Mouse (Mus musculus): ENCODE measurements around the gene Sh3gl3. TPM values are rescaled to one million over a fixed set of nuclear protein-coding genes. Genes with fewer than 3 reads are reported as not detected.

The Sh3gl3 gene
- polyA plus RNA-seq, 1 experiment from 2014 or later: 72.2 TPM

DNA sequence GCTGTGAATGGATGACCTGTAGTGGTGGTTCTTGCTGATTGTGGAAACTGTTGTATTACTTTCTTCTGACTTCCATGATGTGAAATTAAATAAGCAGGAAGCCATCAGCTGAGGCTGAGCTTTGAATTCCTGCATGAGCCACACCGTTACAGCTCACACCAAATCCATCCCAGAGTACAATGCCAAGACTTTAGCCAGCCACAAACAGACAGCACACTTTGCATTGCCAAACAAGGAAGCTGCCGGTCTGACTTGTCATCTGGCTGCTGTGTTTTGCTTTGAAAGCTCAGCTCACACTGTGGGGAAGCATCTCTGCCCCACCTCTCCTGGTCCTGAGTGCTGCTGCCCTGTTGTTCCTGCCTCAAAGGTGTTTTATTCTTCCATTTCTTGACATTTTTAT lies 9.1 kb downstream of the Sh3gl3 start:
- no peaks in the 10 kb centered on the region for H3K36me3 ChIP-seq (replicated peaks; ENCODE audit: control insufficient read depth, insufficient read depth)
- H3K4me3 ChIP-seq (replicated peaks; ENCODE audit: low read length): no peak overlapping the region
- no peak overlapping the region for H3K4me2 ChIP-seq (replicated peaks)
- 14% methylated on average over 2 of the region's 2 CpGs for WGBS
- ATAC-seq (ENCODE audit: low FRiP score) (no peak), DNase-seq (ENCODE audit: low spot score) (no peak)
- peaks cover 4% of the 10 kb centered on the region; the same call in 1 of the 2 replicates for H3K9me3 ChIP-seq (ENCODE audit: control insufficient read depth, low read length)
- no peaks in the 10 kb centered on the region for H3K27me3 ChIP-seq (ENCODE audit: control insufficient read depth, insufficient read depth, low read length)
- H3K4me1 ChIP-seq (replicated peaks; ENCODE audit: control insufficient read depth, insufficient read depth, low read length): no peaks in the 10 kb centered on the region
- no peak overlapping the region for H3K27ac ChIP-seq
- H3K9ac ChIP-seq: no peak overlapping the region

DNA sequence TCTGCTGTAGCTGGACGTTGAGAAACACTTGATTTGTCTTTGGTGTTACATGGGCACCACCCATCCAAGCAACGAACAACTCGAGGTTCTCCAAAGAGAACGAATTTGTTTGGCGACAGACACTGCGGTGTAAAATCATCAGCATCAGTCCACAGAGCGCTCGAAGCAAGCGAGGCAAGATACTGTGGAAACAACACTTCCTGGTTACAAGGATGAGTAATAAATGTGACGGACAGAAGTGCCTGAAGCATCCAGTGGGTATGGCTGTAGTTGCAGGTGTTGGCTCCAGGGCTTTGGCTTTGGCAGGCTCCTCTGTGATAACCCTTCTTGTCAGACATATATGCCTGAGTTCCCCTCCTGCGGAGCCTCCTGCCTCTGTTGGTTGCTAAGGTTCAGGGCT lies 18.0 kb downstream of the Sh3gl3 start:
- DNase-seq (ENCODE audit: low spot score) (no peak), ATAC-seq (ENCODE audit: low FRiP score) (no peak)
- H3K4me3 ChIP-seq (replicated peaks; ENCODE audit: low read length): no peak overlapping the region
- H3K27me3 ChIP-seq (ENCODE audit: control insufficient read depth, insufficient read depth, low read length): no peaks in the 10 kb centered on the region
- 89% methylated on average over 11 of the region's 11 CpGs for WGBS
- H3K36me3 ChIP-seq (replicated peaks; ENCODE audit: control insufficient read depth, insufficient read depth): no peaks in the 10 kb centered on the region
- no peaks in the 10 kb centered on the region for H3K9me3 ChIP-seq (ENCODE audit: control insufficient read depth, low read length)
- no peaks in the 10 kb centered on the region for H3K4me1 ChIP-seq (replicated peaks; ENCODE audit: control insufficient read depth, insufficient read depth, low read length)
- H3K9ac ChIP-seq: no peak overlapping the region
- H3K4me2 ChIP-seq (replicated peaks): no peak overlapping the region
- H3K27ac ChIP-seq: no peak overlapping the region

DNA sequence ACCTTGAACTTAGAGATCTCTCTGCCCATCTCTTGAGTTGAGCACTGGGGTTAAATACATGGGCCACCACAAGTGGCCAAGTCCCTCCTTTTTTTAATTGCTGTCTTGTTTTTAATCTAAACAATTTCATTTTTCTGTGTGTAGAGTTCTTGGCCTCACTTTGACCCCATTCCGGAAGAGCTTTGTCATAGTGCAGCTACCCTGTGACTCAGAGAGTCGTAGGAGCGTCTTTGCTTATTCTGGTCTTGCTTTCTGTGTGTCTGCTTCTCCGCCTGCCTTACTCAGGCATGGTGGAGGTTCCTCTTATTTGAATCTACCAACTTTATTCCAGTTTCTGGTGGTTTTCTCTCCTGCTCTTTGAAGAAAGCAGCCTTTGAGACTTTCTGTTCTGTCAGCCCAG lies 18.9 kb downstream of the Sh3gl3 start:
- no peaks in the 10 kb centered on the region for H3K27me3 ChIP-seq (ENCODE audit: control insufficient read depth, insufficient read depth, low read length)
- WGBS: 90% methylated on average over 4 of the region's 4 CpGs
- DNase-seq (ENCODE audit: low spot score): no peak

DNA sequence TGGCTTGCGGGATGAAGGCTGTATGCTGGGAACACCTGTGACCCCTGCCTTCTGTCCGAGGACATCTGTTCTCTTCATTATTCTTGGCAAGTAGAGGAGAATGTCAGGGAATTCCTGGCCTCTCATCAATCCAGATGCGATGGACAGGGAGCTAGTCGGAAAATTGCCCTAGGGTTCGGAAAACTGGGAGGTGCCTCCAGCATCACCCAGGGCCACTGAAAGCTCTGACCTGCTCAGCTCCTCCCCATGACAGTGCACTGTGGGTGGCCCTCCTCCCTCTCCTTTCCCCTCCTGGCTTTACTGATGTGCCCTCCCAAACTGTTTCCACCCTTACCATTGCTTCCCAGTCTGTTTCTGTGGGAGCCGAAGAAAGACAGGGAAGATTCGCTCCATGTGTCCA lies 29.5 kb downstream of the Sh3gl3 start:
- H3K36me3 ChIP-seq (replicated peaks; ENCODE audit: control insufficient read depth, insufficient read depth): no peaks in the 10 kb centered on the region
- 70% methylated on average over 7 of the region's 7 CpGs for WGBS
- no peak for DNase-seq (ENCODE audit: low spot score)
- H3K4me3 ChIP-seq (replicated peaks; ENCODE audit: low read length): no peak overlapping the region
- no peak overlapping the region for H3K9ac ChIP-seq
- no peak overlapping the region for H3K4me2 ChIP-seq (replicated peaks)
- no peak overlapping the region for H3K27ac ChIP-seq
- no peaks in the 10 kb centered on the region for H3K9me3 ChIP-seq (ENCODE audit: control insufficient read depth, low read length)
- H3K4me1 ChIP-seq (replicated peaks; ENCODE audit: control insufficient read depth, insufficient read depth, low read length): no peaks in the 10 kb centered on the region
- H3K27me3 ChIP-seq (ENCODE audit: control insufficient read depth, insufficient read depth, low read length): no peaks in the 10 kb centered on the region
- no peak for ATAC-seq (ENCODE audit: low FRiP score)

More for the DNA sequence above, 18.9 kb downstream of the Sh3gl3 start:
- H3K4me1 ChIP-seq (replicated peaks; ENCODE audit: control insufficient read depth, insufficient read depth, low read length): no peaks in the 10 kb centered on the region
- H3K4me2 ChIP-seq (replicated peaks): no peak overlapping the region
- no peak overlapping the region for H3K27ac ChIP-seq
- H3K9ac ChIP-seq: no peak overlapping the region
- no peak for ATAC-seq (ENCODE audit: low FRiP score)
- no peak overlapping the region for H3K4me3 ChIP-seq (replicated peaks; ENCODE audit: low read length)
- H3K9me3 ChIP-seq (ENCODE audit: control insufficient read depth, low read length): no peaks in the 10 kb centered on the region
- no peaks in the 10 kb centered on the region for H3K36me3 ChIP-seq (replicated peaks; ENCODE audit: control insufficient read depth, insufficient read depth)

DNA sequence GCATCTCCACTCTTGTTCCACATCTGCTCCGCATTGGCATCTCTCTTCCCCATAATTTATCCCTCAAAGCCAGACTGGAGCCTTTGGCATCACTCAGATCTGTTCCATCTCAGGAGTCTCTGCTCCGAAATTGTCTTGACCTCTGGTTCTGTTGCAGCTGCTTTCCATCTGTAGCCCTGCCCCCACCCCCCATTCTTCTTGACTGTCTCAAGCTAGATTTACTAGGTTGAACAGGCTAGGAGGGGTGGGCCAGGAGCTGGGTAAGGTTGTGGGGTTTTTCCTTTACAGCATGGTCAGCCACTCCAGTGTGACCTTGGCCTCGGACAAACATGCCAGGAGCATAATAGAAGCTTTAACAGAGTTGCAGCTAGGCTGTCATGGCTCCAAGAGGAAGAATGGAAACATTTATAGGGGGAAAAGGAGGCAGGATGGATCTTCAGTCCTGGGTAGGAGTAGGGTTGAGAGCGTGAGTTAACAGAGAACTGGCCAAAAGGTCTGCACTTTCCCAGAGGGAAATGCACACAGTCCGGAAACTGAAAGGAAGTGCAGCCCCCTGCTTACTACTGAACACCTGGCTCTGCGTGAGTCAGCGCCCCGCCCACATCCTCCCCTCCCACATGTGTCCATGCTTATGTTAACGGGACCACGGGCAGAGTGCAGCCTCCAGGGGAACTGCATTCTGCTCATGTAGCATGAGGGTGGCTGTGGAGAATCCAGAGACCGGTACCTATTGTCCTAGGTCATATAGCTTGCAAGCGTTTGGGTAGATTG lies 30.6 kb downstream of the Sh3gl3 start:
- H3K4me2 ChIP-seq (replicated peaks): no peak overlapping the region
- 62% methylated on average over 12 of the region's 12 CpGs for WGBS

DNA sequence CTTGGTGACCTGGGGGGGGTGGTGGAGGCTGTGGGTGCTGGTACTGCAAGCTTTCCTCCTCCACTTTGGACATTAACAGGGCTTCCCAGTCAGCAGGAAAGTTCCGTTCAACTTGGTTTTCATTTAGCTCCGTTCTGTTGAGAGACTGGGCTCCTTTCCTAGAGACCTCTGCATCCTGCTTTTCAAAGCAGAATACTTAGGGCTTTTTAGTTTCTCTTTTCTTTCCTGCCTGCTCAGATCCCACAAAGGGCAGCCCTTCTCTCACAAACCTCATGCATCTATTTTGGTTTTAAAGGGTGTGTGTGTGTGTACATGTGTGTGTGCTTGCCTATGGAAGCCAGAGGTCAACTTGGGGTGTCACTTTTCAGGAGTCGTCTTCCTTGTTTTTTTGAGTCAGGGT lies 31.3 kb downstream of the Sh3gl3 start:
- ATAC-seq (ENCODE audit: low FRiP score) (no peak), DNase-seq (ENCODE audit: low spot score) (no peak)
- Histone ChIP-seq H3K9ac (no peak overlapping the region), H3K9me3 (ENCODE audit: control insufficient read depth, low read length) (no peaks in the 10 kb centered on the region), H3K27ac (no peak overlapping the region), H3K4me3 (replicated peaks; ENCODE audit: low read length) (no peak overlapping the region), H3K4me2 (replicated peaks) (no peak overlapping the region), H3K36me3 (replicated peaks; ENCODE audit: control insufficient read depth, insufficient read depth) (no peaks in the 10 kb centered on the region), H3K27me3 (ENCODE audit: control insufficient read depth, insufficient read depth, low read length) (no peaks in the 10 kb centered on the region), H3K4me1 (replicated peaks; ENCODE audit: control insufficient read depth, insufficient read depth, low read length) (no peaks in the 10 kb centered on the region)
- WGBS: 92% methylated on average over 3 of the region's 3 CpGs

More for the DNA sequence above, 30.6 kb downstream of the Sh3gl3 start:
- Histone ChIP-seq H3K27me3 (ENCODE audit: control insufficient read depth, insufficient read depth, low read length) (no peaks in the 10 kb centered on the region), H3K4me3 (replicated peaks; ENCODE audit: low read length) (no peak overlapping the region), H3K36me3 (replicated peaks; ENCODE audit: control insufficient read depth, insufficient read depth) (no peaks in the 10 kb centered on the region), H3K27ac (no peak overlapping the region), H3K4me1 (replicated peaks; ENCODE audit: control insufficient read depth, insufficient read depth, low read length) (no peaks in the 10 kb centered on the region), H3K9me3 (ENCODE audit: control insufficient read depth, low read length) (no peaks in the 10 kb centered on the region), H3K9ac (no peak overlapping the region)
- DNase-seq (ENCODE audit: low spot score): no peak
- ATAC-seq (ENCODE audit: low FRiP score): no peak

DNA sequence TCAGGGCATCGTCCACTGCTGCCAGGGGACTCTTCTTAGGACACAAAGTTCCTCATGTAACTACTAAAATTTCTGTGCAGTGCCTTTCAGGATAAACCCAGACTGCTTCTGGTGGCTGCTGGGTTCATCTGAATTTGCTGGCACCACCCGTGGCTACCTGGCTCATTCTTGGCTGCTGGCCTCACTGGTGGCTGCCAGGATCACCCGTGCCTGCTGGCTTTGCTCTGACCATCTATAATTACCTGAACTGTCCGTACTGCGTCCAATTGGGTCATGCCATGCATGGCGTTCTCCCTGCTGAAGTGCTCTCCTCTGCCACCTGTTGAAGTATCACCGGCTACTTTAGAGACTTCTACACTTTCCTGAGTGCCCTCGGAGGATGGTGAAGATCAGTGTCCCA lies 33.1 kb downstream of the Sh3gl3 start:
- ATAC-seq (ENCODE audit: low FRiP score) (no peak), DNase-seq (ENCODE audit: low spot score) (no peak)
- 93% methylated on average over 8 of the region's 8 CpGs for WGBS
- no peaks in the 10 kb centered on the region for H3K27me3 ChIP-seq (ENCODE audit: control insufficient read depth, insufficient read depth, low read length)
- no peaks in the 10 kb centered on the region for H3K9me3 ChIP-seq (ENCODE audit: control insufficient read depth, low read length)
- H3K9ac ChIP-seq: no peak overlapping the region
- H3K27ac ChIP-seq: no peak overlapping the region
- H3K4me3 ChIP-seq (replicated peaks; ENCODE audit: low read length): no peak overlapping the region
- H3K4me2 ChIP-seq (replicated peaks): no peak overlapping the region
- H3K36me3 ChIP-seq (replicated peaks; ENCODE audit: control insufficient read depth, insufficient read depth): no peaks in the 10 kb centered on the region
- H3K4me1 ChIP-seq (replicated peaks; ENCODE audit: control insufficient read depth, insufficient read depth, low read length): no peaks in the 10 kb centered on the region

DNA sequence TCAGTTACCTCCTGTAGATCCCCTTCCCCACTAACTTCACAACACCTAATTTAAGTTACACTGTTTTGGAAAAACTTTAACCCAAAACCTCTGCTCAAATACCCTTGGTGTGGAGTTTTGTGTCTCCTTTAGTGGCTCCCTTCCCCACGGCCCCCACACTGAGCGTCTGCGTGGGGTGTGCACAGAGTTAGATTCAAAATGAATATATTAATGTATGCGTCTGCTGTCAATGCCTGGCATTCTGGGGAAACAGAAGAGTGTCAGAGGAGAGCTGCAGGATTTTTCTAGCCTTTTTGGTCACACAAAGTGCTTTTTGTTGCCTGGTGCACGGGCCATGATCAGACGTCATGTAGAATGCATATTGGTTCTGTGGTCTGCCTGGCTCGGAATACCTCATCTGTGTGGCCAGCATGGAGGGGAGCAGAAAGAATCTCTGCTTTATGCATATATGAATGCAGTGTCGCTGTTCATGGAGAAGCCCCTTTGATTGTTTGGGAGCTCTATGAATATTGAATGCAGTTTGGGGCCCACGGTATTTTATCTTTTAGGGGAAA lies 47.8 kb downstream of the Sh3gl3 start:
- Histone ChIP-seq H3K9ac (no peak overlapping the region), H3K4me2 (replicated peaks) (no peak overlapping the region), H3K27ac (no peak overlapping the region), H3K27me3 (ENCODE audit: control insufficient read depth, insufficient read depth, low read length) (no peaks in the 10 kb centered on the region), H3K36me3 (replicated peaks; ENCODE audit: control insufficient read depth, insufficient read depth) (no peaks in the 10 kb centered on the region), H3K9me3 (ENCODE audit: control insufficient read depth, low read length) (no peaks in the 10 kb centered on the region), H3K4me1 (replicated peaks; ENCODE audit: control insufficient read depth, insufficient read depth, low read length) (no peaks in the 10 kb centered on the region), H3K4me3 (replicated peaks; ENCODE audit: low read length) (no peak overlapping the region)
- 45% methylated on average over 9 of the region's 9 CpGs for WGBS
- ATAC-seq (ENCODE audit: low FRiP score) (no peak), DNase-seq (ENCODE audit: low spot score) (no peak)

DNA sequence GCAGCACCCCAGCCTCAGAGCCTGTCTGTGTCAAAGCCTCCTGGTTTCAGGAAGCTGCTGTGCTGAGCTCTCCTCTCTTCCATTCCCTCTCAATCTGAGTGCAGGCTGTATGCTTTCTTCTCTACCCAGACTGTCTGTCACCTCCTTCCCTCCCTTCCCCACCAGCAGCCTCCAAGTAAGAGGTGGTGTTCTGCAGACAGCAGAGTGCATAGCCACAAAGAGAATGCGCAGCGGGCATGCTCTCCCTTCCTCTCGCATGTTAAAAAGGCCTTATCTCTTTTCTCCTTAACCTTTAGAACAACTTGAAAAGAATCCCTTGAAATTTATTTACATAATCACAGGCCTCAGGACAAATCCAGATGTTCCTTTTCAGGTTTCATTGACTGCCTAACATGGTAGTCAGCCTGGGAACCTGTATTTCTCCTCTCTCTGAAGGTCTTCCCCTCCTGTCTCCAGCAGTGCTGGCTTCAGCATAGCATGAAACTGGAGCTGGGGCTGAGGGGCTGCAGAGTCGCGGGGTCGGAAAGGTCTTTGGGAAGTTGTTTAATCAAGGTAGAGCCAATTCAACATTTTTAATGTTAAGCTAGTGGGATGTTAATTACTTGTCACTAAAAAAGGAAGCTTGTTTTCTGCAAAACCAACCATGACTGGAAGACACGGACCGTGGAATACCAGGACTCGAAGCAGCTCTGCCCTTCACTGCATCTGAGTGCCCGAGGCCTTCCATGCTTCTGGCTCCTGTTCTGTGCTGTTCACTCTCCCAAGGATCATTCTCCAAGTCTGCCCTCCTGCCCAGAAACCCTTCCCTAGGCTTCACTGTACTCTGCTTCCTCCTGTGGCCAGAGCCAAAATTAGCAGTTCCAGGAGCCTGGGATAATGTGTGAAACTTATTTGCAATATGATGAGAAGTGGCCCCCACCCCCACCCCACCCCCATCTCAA lies 50.5 kb downstream of the Sh3gl3 start:
- H3K27ac ChIP-seq: no peak overlapping the region
- H3K9ac ChIP-seq: no peak overlapping the region
- ATAC-seq (ENCODE audit: low FRiP score) (no peak), DNase-seq (ENCODE audit: low spot score) (no peak)
- H3K27me3 ChIP-seq (ENCODE audit: control insufficient read depth, insufficient read depth, low read length): no peaks in the 10 kb centered on the region
- H3K4me1 ChIP-seq (replicated peaks; ENCODE audit: control insufficient read depth, insufficient read depth, low read length): no peaks in the 10 kb centered on the region
- no peaks in the 10 kb centered on the region for H3K9me3 ChIP-seq (ENCODE audit: control insufficient read depth, low read length)
- no peak overlapping the region for H3K4me2 ChIP-seq (replicated peaks)
- H3K36me3 ChIP-seq (replicated peaks; ENCODE audit: control insufficient read depth, insufficient read depth): no peaks in the 10 kb centered on the region
- WGBS: 27% methylated on average over 10 of the region's 10 CpGs
- H3K4me3 ChIP-seq (replicated peaks; ENCODE audit: low read length): no peak overlapping the region
